Mouse (Mus musculus) brain, embryonic 14.5 days (tissue): ENCODE results near the gene Pcna. TPM values are rescaled to one million over a fixed set of nuclear protein-coding genes. Genes with fewer than 3 reads are reported as not detected.

Experiments used
- DNase-seq: peaks from one replicate; pipeline ENCODE4 v3.0.0-alpha.2; 2011; ENCODE audit warnings: low read depth
- CTCF ChIP-seq: fragments of 200-500 bp; IDR thresholded peaks from 2 replicates; pipeline ENCODE4 v1.5.1; 2012; ENCODE audit warnings: inconsistent platforms, mild to moderate bottlenecking, moderate library complexity, borderline replicate concordance; ENCODE audit not compliant: insufficient read depth, insufficient read length; ENCODE audit errors: extremely low read depth
- POLR2A ChIP-seq: fragments of 200-500 bp; IDR thresholded peaks from 2 replicates; pipeline ENCODE4 v1.6.1; 2012; ENCODE audit warnings: mild to moderate bottlenecking, inconsistent platforms, borderline replicate concordance; ENCODE audit not compliant: poor library complexity, insufficient read depth, insufficient read length, severe bottlenecking; ENCODE audit errors: extremely low read depth
- polyA plus RNA-seq: library from polyadenylated mRNA; depleted of rRNA; stranded (reverse); fragments of >200 nt; gene quantifications from 2 replicates; pipeline ENCODE4 v1.2.3, GENCODE M21; 2012

Gene Pcna
- polyA plus RNA-seq, 1 experiment, result 158 TPM

GRCm38 (mm10) chr2:132270331-132270951, 17.3 kb upstream of the Pcna start:
- DNase-seq, result no peak
- no peak for TF ChIP-seq CTCF
- no peak for TF ChIP-seq POLR2A

- no peak for DNase-seq
- no peak for TF ChIP-seq POLR2A
- no peak for TF ChIP-seq CTCF
These were observed 16.1 kb upstream of the Pcna start for GRCm38 (mm10) chr2:132269217-132269616.

- DNase-seq, result no peak
- TF ChIP-seq CTCF, result no peak
- no peak for TF ChIP-seq POLR2A
These were observed 13.0 kb upstream of the Pcna start for GRCm38 (mm10) chr2:132266086-132266485.

- TF ChIP-seq CTCF, result no peak
- no peak for TF ChIP-seq POLR2A
- no peak for DNase-seq
These were observed 12.1 kb upstream of the Pcna start for GRCm38 (mm10) chr2:132265196-132265595.

- DNase-seq, result no peak
- TF ChIP-seq POLR2A, result no peak
- no peak for TF ChIP-seq CTCF
These were observed 11.2 kb upstream of the Pcna start for GRCm38 (mm10) chr2:132264266-132264710.

GRCm38 (mm10) chr2:132263421-132264265, 10.5 kb upstream of the Pcna start:
- peak; percentile 61 for DNase-seq
- TF ChIP-seq CTCF (no peak), POLR2A (no peak)

GRCm38 (mm10) chr2:132262879-132263398, 9.8 kb upstream of the Pcna start, which contains the start of gene Cds2:
Gene Cds2, plus strand, starts transcription at chr2:132263148.
- peak; percentile 100 for DNase-seq
- TF ChIP-seq POLR2A (peak; percentile 98), CTCF (peak; percentile 91)

GRCm38 (mm10) chr2:132262175-132262574, 9.1 kb upstream of the Pcna start:
- TF ChIP-seq POLR2A (no peak), CTCF (no peak)
- no peak for DNase-seq

- no peak for TF ChIP-seq POLR2A
- DNase-seq, result no peak
These were observed 7.5 kb upstream of the Pcna start for GRCm38 (mm10) chr2:132260601-132261000.

GRCm38 (mm10) chr2:132257350-132258068, 4.4 kb upstream of the Pcna start:
- TF ChIP-seq POLR2A, result no peak
- no peak for DNase-seq

GRCm38 (mm10) chr2:132253603-132254002, 489 bp upstream of the Pcna start:
- TF ChIP-seq CTCF (no peak), POLR2A (no peak)
- no peak for DNase-seq
